Mouse (Mus musculus) cerebellum, postnatal 36 days (tissue): Measurements from ENCODE around the gene Aldh3b1.

ENCODE experiments used
- DNase-seq, 2 experiments: peaks; one replicate each; pipeline ENCODE4 v3.0.0; 2021 to 2022; ENCODE audit warnings: mixed read lengths in 2 of 2

Gene Aldh3b1

GRCm38 (mm10) chr19:3910206-3910605, 19.4 kb downstream of the Aldh3b1 start:
- no peak for DNase-seq

GRCm38 (mm10) chr19:3907876-3908660, 21.5 kb downstream of the Aldh3b1 start:
- DNase-seq, result no peak

- peak; percentile 34 to 48 for DNase-seq
Observed at GRCm38 (mm10) chr19:3906795-3907786, 22.5 kb downstream of the Aldh3b1 start, which contains the start of gene Tcirg1. Gene Tcirg1 (minus strand): TSS chr19:3907133.

GRCm38 (mm10) chr19:3906326-3906725, 23.3 kb downstream of the Aldh3b1 start:
- DNase-seq, result no peak

- no peak for DNase-seq
Observed at GRCm38 (mm10) chr19:3905261-3905969, 24.2 kb downstream of the Aldh3b1 start.

- no peak for DNase-seq
Observed at GRCm38 (mm10) chr19:3904363-3904675, 25.3 kb downstream of the Aldh3b1 start.

GRCm38 (mm10) chr19:3903648-3904362, 25.8 kb downstream of the Aldh3b1 start:
- no peak for DNase-seq

- DNase-seq, result no peak
Observed at GRCm38 (mm10) chr19:3902966-3903365, 26.6 kb downstream of the Aldh3b1 start.

GRCm38 (mm10) chr19:3899618-3900017, 30.0 kb downstream of the Aldh3b1 start:
- no peak for DNase-seq

GRCm38 (mm10) chr19:3898952-3899351, 30.7 kb downstream of the Aldh3b1 start:
- no peak for DNase-seq

GRCm38 (mm10) chr19:3897557-3897956, 32.1 kb downstream of the Aldh3b1 start:
- DNase-seq, result no peak

- no peak for DNase-seq
Observed at GRCm38 (mm10) chr19:3896208-3896607, 33.4 kb downstream of the Aldh3b1 start.

GRCm38 (mm10) chr19:3895171-3895631, 34.4 kb downstream of the Aldh3b1 start:
- DNase-seq, result no peak

- DNase-seq, result no peak
Observed at GRCm38 (mm10) chr19:3894294-3894693, 35.3 kb downstream of the Aldh3b1 start.

- DNase-seq, result no peak
Observed at GRCm38 (mm10) chr19:3893545-3894116, 36.0 kb downstream of the Aldh3b1 start.

- DNase-seq, result no peak
Observed at GRCm38 (mm10) chr19:3890181-3890580, 39.4 kb downstream of the Aldh3b1 start.

- no peak for DNase-seq
Observed at GRCm38 (mm10) chr19:3889096-3889495, 40.5 kb downstream of the Aldh3b1 start.

- no peak for DNase-seq
Observed at GRCm38 (mm10) chr19:3884325-3884990, 45.1 kb downstream of the Aldh3b1 start.

GRCm38 (mm10) chr19:3882214-3882613, 47.4 kb downstream of the Aldh3b1 start:
- no peak for DNase-seq

GRCm38 (mm10) chr19:3880054-3880848, 49.4 kb downstream of the Aldh3b1 start:
- no peak for DNase-seq
